Mouse (Mus musculus) stomach, embryonic 14.5 days (tissue): Measurements from ENCODE around the gene Cdhr4. TPM values are rescaled to one million over a fixed set of nuclear protein-coding genes. Genes with fewer than 3 reads are reported as not detected.
A peak's percentile ranks its signal among the peaks of the same experiment; 100 is the strongest.

Source experiments
- ATAC-seq: fragments of 200-750 bp; cut with Nextera tagmentation; 2 replicates; pipeline ENCODE4 v1.8.0; 2017; ENCODE audit warnings: low read depth, moderate TSS enrichment; ENCODE audit not compliant: insufficient number of reproducible peaks, insufficient read depth, low FRiP score
- H3K27ac ChIP-seq: fragments of 300-500 bp; sonication (generic); 2 replicates; pipeline ENCODE4 v1.5.1; 2014; ENCODE audit warnings: mild to moderate bottlenecking, low read length, moderate library complexity, mixed read lengths
- H3K27me3 ChIP-seq: fragments of 300-500 bp; sonication (generic); 2 replicates; pipeline ENCODE4 v1.6.1; 2014; ENCODE audit warnings: low read length, control low read depth, mixed read lengths; ENCODE audit not compliant: control insufficient read depth, insufficient read depth
- H3K36me3 ChIP-seq: fragments of 300-500 bp; sonication (generic); 2 replicates; pipeline ENCODE4 v1.6.1; 2014; ENCODE audit warnings: mild to moderate bottlenecking, control low read depth, low read length, moderate library complexity, mixed read lengths; ENCODE audit not compliant: control insufficient read depth, insufficient read depth
- H3K4me1 ChIP-seq: fragments of 300-500 bp; sonication (generic); 2 replicates; pipeline ENCODE4 v1.6.1; 2014; ENCODE audit warnings: low read length, control low read depth, mixed read lengths; ENCODE audit not compliant: control insufficient read depth, insufficient read depth
- H3K4me2 ChIP-seq: fragments of 300-500 bp; sonication (generic); replicated peaks from 2 replicates; pipeline ENCODE4 v1.6.1; 2014; ENCODE audit warnings: low read depth, low read length, control low read depth
- H3K4me3 ChIP-seq: fragments of 300-500 bp; sonication (generic); 2 replicates; pipeline ENCODE4 v1.5.1; 2014; ENCODE audit warnings: low read depth, low read length, control low read depth
- H3K9ac ChIP-seq: fragments of 300-500 bp; sonication (generic); replicated peaks from 2 replicates; pipeline ENCODE4 v1.6.1; 2014; ENCODE audit warnings: low read depth, mild to moderate bottlenecking, control low read depth, low read length, moderate library complexity, mixed read lengths
- H3K9me3 ChIP-seq: fragments of 300-500 bp; sonication (generic); 2 replicates; pipeline ENCODE4 v1.6.1; 2016; ENCODE audit warnings: low read depth, low read length, control low read depth; ENCODE audit not compliant: control insufficient read depth
- WGBS: fragments of 180-500 bp; shearing (Covaris S2); extraction: QIAGEN DNeasy Blood & Tissue Kit; methylation state at CpG from one replicate; pipeline ENCODE4 v1.1.7; 2014; 5-methylcytosine and 5-hydroxymethylcytosine counted together
- polyA plus RNA-seq: library from polyadenylated mRNA; unstranded; fragments of >200 nt; fragmentation: Nextera tagmentation; extraction: Ambion mirVana; gene quantifications from 2 replicates; pipeline ENCODE4 v1.2.1, GENCODE M21; 2014

The Cdhr4 gene
- polyA plus RNA-seq, 1 experiment from 2014 or later = 19.7 TPM

- Histone ChIP-seq H3K4me2 (peak within 1 kb of the TSS; percentile 88), H3K27me3 (no peaks in the 10 kb centered on the region), H3K36me3 (no peaks in the 10 kb centered on the region; the same call in 1 of the 2 replicates), H3K4me3 (peak within 1 kb of the TSS; percentile 45), H3K4me1 (peaks cover 35% of the 10 kb centered on the region), H3K27ac (peak within 1 kb of the TSS; percentile 100), H3K9ac (peak within 1 kb of the TSS; percentile 59), H3K9me3 (no peaks in the 10 kb centered on the region)
- WGBS = 9% methylated on average over 14 of the region's 14 CpGs
- peak; percentile 77 for ATAC-seq
Observed at GRCm38 (mm10) chr9:107982681-107983346, 9.5 kb upstream of the Cdhr4 start, which contains the start of gene Gm20661. Gene Gm20661 (plus strand): TSS chr9:107983058.

GRCm38 (mm10) chr9:107983421-107983890 lies 8.8 kb upstream of the Cdhr4 start:
- WGBS = 4% methylated on average over 4 of the region's 4 CpGs
- Histone ChIP-seq H3K27ac (peak overlapping the region; percentile 100), H3K4me1 (peaks cover 35% of the 10 kb centered on the region), H3K9ac (peak overlapping the region; percentile 59), H3K9me3 (no peaks in the 10 kb centered on the region), H3K36me3 (no peaks in the 10 kb centered on the region; the same call in 1 of the 2 replicates), H3K4me2 (peak overlapping the region; percentile 88), H3K4me3 (peak overlapping the region; percentile 45), H3K27me3 (no peaks in the 10 kb centered on the region)
- peak; percentile 50 for ATAC-seq

- no peak for ATAC-seq
- WGBS = 45% methylated on average over 19 of the region's 19 CpGs
- H3K4me3 ChIP-seq = peak overlapping the region; percentile 45
Observed at GRCm38 (mm10) chr9:107984052-107984753, 8.1 kb upstream of the Cdhr4 start.

GRCm38 (mm10) chr9:107984754-107985055 lies 7.6 kb upstream of the Cdhr4 start:
- H3K4me3 ChIP-seq = peak overlapping the region; percentile 45
- peak overlapping the region; percentile 88 for H3K4me2 ChIP-seq
- ATAC-seq = no peak
- peaks cover 35% of the 10 kb centered on the region for H3K4me1 ChIP-seq
- peak overlapping the region; percentile 100 for H3K27ac ChIP-seq
- H3K9ac ChIP-seq = peak overlapping the region; percentile 59
- no peaks in the 10 kb centered on the region for H3K27me3 ChIP-seq
- no peaks in the 10 kb centered on the region; the same call in 1 of the 2 replicates for H3K36me3 ChIP-seq
- WGBS = 46% methylated on average over 9 of the region's 9 CpGs
- H3K9me3 ChIP-seq = no peaks in the 10 kb centered on the region

More at GRCm38 (mm10) chr9:107984052-107984753, 8.1 kb upstream of the Cdhr4 start:
- peak overlapping the region; percentile 88 for H3K4me2 ChIP-seq
- H3K4me1 ChIP-seq = peaks cover 35% of the 10 kb centered on the region
- H3K9ac ChIP-seq = peak overlapping the region; percentile 59
- peak overlapping the region; percentile 100 for H3K27ac ChIP-seq
- H3K9me3 ChIP-seq = no peaks in the 10 kb centered on the region
- H3K27me3 ChIP-seq = no peaks in the 10 kb centered on the region
- no peaks in the 10 kb centered on the region; the same call in 1 of the 2 replicates for H3K36me3 ChIP-seq

DNA sequence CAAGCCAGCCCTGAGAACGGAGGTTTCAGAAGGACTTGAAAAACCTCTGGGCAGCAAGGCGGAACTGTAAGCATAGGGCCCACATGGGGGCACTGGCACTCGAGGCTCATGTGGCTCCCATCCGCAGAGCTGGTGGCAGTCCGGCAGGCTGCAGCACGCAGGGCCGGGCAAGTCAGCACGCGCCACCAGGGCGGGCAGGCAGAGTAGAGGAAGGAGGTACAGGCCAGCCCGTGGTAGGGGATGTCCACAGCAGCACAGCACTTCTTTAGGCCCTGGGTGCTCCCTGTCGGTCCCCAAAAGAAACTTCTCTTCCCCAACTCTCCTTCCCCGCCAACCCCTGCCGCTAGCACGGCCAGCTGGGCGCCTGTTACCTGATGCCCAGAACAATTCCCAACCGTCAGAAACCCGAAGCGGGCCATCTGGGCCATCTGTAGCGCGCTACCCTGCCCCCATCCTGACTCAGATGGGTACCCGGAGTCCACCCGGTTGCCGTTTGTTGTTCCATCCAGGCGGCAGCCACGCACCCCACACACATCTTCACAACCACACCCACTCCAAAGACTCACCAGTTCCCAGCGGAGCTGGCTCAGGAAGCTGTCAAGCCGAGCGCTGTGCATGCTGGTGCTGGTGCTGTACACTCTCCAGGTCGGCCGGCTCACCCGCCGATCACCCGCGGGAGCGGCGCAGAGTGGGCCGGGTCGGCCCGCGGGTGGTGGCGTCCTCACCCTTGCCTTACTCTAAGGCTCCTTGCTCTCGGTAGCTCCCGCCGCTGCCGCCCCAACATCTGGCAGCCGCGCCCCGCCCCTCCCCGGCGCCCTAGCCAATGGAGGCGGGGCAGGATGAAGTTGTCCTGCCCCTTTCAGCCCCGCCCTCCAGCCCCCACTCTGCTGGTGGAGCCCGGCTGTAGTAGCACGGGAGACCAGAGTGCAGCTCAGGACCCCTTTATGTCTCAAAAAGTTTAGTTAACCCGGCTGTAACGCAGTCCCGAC lies 6.9 kb upstream of the Cdhr4 start, which contains the start of gene Inka1:
Gene Inka1, minus strand, starts transcription at position 749 of the 989 bp plus-strand sequence.
- Histone ChIP-seq H3K9me3 (no peaks in the 10 kb centered on the region), H3K4me3 (peak within 1 kb of the TSS; percentile 45), H3K27me3 (no peaks in the 10 kb centered on the region), H3K4me2 (peak within 1 kb of the TSS; percentile 88), H3K36me3 (no peaks in the 10 kb centered on the region; the same call in 1 of the 2 replicates), H3K27ac (peak within 1 kb of the TSS; percentile 100), H3K9ac (peak within 1 kb of the TSS; percentile 59), H3K4me1 (peaks cover 35% of the 10 kb centered on the region)
- WGBS = under 1% methylated on average over 56 of the region's 58 CpGs
- ATAC-seq = peak; percentile 59

- Histone ChIP-seq H3K27ac (peak overlapping the region; percentile 100), H3K36me3 (no peaks in the 10 kb centered on the region; the same call in 1 of the 2 replicates), H3K4me1 (peaks cover 26% of the 10 kb centered on the region), H3K4me2 (peak overlapping the region; percentile 88), H3K4me3 (peak overlapping the region; percentile 45), H3K9me3 (no peaks in the 10 kb centered on the region), H3K27me3 (no peaks in the 10 kb centered on the region), H3K9ac (no peak overlapping the region)
- WGBS = 2% methylated on average over 18 of the region's 18 CpGs
- ATAC-seq = peak; percentile 16; the same call in 1 of the 2 replicates
Observed at GRCm38 (mm10) chr9:107986376-107986775, 5.9 kb upstream of the Cdhr4 start.

DNA sequence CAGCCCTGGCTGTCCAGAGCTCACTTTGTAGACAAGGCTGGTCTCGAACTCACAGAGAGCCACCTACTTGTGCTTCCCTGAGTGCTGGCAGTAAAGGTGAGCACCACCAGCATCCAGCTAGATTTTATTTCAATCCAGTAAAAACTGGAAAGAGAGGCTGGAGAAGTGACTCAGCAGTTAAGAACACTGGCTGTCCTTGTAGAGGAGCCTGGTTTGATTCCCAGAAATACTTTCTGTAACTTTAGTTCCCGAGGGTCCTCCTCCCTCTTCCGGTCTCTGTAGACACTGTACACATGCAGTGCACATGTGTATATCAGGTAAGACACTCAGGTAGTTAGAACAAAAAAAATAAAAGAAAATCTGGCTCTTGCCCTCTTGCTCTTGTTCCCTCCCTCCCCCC lies 4.3 kb upstream of the Cdhr4 start:
- Histone ChIP-seq H3K9ac (no peak overlapping the region), H3K9me3 (no peaks in the 10 kb centered on the region), H3K36me3 (no peaks in the 10 kb centered on the region; the same call in 1 of the 2 replicates), H3K27me3 (no peaks in the 10 kb centered on the region), H3K27ac (no peak overlapping the region), H3K4me2 (no peak overlapping the region), H3K4me3 (no peak overlapping the region), H3K4me1 (peaks cover 15% of the 10 kb centered on the region; the same call in 1 of the 2 replicates)
- no peak for ATAC-seq
- 81% methylated on average over 3 of the region's 3 CpGs for WGBS
